Mouse (Mus musculus) left cerebral cortex, adult 2 months (tissue): Measurements from ENCODE around the gene Cib4. TPM values are rescaled to one million over a fixed set of nuclear protein-coding genes. Genes with fewer than 3 reads are reported as not detected.
A peak's percentile ranks its signal among the peaks of the same experiment; 100 is the strongest.

Experiments
- DNase-seq, 2 experiments: peaks; one replicate each; pipeline ENCODE4 v3.0.0; 2021 to 2022; ENCODE audit warnings: low spot score in 2 of 2, mixed read lengths in 1 of 2; ENCODE audit errors: extremely low spot score in 1 of 2
- H3K27ac ChIP-seq: fragments of 200-600 bp; 2 replicates; pipeline ENCODE4 v1.8.1; 2022
- H3K4me3 ChIP-seq: fragments of 200-600 bp; 2 replicates; pipeline ENCODE4 v1.8.1; 2022
- CTCF ChIP-seq: fragments of 200-600 bp; IDR thresholded peaks from 2 replicates; pipeline ENCODE4 v1.8.1; 2022; ENCODE audit warnings: antibody characterized with exemption, mild to moderate bottlenecking, moderate library complexity
- intact Hi-C: fragments of 180-260 bp; cut with DNase I; formaldehyde crosslinking; loops from one replicate; pipeline ENCODE4 v1.15.1; 2025
- long read RNA-seq, 2 experiments: library from polyadenylated mRNA; stranded (forward); transcript quantifications; one replicate each; pipeline ENCODE4 v2.0.0; 2021; ENCODE audit warnings: borderline mapping rate in 2 of 2
- total RNA-seq, 2 experiments: library from RNA; stranded (reverse); gene quantifications; 2 replicates each; pipeline ENCODE4 v1.2.3; 2021

The Cib4 gene
- total RNA-seq = not detected
- long read RNA-seq, experiment 1 = 0 reads
- long read RNA-seq, experiment 2 = 0 reads

- no peak within 1 kb of the TSS for H3K27ac ChIP-seq
- H3K4me3 ChIP-seq = no peak within 1 kb of the TSS
- no peak for TF ChIP-seq CTCF
- intact Hi-C loops = no loop called here
- DNase-seq = no peak
Observed at GRCm38 (mm10) chr5:30545698-30546097, at the start of gene Cib4. Cib4 (minus strand) TSS chr5:30545836.

DNA sequence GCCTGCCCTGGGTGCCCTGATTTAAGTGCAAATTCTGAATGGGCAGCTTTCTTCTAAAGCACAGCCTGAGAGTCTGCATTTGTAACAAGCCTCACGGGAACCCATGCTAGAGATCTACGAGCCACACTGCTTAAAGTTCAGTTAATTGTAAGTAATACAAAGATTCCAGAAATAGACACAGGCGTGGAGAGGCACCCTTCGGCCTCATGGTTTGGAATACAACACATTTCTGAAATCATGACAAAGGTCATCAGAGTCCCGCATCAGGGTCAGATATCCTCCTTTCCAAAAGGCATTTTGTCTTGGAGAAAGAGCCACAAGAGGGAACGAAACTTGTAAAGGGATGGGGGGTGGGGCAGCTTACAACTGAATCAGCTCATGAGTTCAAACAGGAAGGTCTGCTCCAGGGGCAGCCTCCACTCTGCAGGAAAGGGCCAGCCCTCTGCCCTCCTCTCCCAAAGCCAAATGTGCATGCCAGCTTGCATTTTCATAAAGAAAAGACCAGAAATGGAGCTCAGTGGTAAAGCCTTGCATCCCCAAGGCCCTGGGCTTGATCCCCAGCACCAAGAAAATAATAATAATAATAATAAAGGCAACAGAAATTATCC is 49.4 kb upstream of the Cib4 start:
- intact Hi-C loops = no loop called here

DNA sequence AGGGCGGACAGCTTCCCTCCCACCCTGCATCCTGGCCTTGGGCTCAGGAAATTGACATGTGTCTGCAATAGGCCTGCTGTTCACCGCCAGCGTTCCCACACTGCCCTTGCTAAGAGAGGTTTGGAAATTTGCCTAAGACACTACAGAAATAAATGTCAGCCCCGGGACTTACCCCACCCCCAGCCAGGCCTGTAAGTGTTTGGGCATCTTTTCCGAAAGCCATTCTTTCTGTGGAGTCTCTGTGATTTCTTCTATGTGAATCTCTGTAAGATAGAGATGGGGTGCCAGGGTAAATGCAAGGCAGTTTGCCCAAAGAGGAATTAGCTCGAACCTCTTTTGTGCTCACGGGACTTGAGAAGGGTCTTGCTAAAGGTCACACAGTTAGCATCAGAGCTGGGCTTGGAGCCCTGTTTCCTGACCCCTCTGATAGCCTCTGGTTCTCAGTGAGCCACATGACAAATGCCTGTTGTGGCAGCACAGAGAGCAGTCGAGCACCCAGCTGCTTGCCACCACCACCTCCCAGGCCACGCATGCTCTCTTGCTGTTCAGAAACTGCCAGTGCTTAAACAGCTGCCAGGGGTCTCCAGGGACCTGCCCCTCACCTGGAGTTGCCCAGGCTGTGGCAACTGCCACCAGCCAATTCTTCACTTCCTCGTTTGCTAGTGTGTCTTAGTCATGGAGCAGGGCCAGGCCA is 48.3 kb upstream of the Cib4 start:
- no peak for TF ChIP-seq CTCF
- intact Hi-C loops = no loop called here
- Histone ChIP-seq H3K27ac (no peak overlapping the region), H3K4me3 (no peak overlapping the region)
- DNase-seq = no peak

More for the DNA sequence above, 49.4 kb upstream of the Cib4 start:
- no peak for DNase-seq
- no peak overlapping the region for H3K27ac ChIP-seq
- no peak overlapping the region for H3K4me3 ChIP-seq
- TF ChIP-seq CTCF = no peak

DNA sequence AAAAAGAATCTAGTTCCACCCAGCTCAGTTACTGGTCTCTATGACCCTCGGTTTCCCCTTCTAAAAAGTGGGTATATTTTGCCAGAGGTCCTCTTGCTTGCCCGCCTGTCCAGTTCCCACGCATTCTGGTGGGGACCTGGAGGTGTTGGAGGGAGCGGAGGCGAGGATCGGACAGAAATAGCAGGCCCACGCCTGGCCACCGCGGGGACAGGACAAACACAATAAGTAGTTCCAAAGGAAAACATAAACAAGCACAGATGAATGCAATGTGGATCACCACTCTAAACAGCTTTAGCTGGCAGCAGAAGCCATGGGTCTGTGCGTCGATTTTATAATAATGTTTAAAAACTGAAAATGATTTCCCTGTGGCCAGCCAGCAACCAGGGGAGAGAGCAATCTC is 47.7 kb upstream of the Cib4 start:
- H3K27ac ChIP-seq = no peak overlapping the region
- DNase-seq = no peak
- H3K4me3 ChIP-seq = no peak overlapping the region
- intact Hi-C loops = no loop called here
- no peak for TF ChIP-seq CTCF

DNA sequence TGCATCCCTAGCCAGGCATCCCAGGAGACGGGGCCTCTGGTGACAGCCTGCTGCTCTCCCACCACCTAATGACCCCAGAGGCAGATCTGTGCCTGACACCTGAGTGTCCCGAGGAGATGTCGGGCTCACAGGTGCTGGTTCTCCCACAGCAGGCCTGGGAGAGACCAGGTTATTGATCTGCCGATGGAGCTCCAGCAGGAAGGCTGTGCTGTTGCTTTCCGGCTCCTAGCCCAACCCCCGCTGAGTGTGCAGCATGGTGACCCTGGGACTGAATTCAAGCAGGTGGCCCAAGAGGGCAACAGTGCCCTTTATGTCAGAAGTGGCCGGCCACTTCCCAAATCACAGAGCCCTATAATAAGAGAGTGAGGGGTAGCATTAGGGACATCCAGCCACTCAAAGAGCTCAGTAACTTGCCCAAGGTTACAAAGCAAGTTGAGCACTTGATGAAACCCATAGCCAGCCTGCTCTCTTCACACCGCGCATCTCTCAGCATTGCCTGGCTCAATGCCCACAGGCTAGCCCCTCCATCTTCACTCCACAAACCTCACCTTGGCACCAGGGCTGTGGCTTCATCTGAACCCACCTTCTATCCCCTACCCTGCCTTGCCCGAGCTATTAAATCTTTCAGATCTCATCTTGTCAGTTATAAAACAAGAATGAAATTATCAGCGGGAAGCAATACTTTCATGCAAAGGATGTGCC is 46.8 kb upstream of the Cib4 start:
- intact Hi-C loops = no loop called here
- Histone ChIP-seq H3K27ac (no peak overlapping the region), H3K4me3 (no peak overlapping the region)
- DNase-seq = no peak
- TF ChIP-seq CTCF = no peak

- no peak for DNase-seq
- intact Hi-C loops = no loop called here
- no peak for TF ChIP-seq CTCF
- no peak overlapping the region for H3K4me3 ChIP-seq
- no peak overlapping the region for H3K27ac ChIP-seq
Observed at GRCm38 (mm10) chr5:30591786-30592185, 46.1 kb upstream of the Cib4 start.

DNA sequence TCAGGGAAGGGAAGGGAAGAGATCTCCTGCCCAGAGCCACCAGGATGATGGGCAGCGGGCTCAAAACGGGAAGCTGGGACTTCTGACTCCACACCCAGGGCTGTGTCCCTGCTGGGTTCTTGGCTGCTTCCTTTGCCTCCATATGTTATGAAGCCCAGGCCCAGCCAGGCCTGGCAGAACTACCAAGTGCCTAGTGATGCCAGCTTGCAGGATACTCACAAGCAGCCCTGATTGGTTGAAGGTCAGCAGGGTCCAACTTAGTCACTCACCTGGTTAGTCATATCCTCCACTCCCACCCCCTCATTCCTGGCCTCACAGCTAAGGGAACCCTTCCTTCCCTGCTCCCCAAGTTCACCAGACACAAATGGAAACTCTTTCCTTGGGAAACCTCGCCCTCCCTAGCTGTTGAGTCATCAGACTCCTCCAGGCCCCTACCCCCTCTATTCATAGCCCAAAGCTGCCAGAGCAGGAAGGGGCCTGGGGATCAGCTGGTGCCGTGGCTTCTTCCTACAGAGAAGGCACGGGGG is 45.6 kb upstream of the Cib4 start:
- TF ChIP-seq CTCF = no peak
- intact Hi-C loops = no loop called here
- H3K27ac ChIP-seq = no peak overlapping the region
- no peak overlapping the region for H3K4me3 ChIP-seq
- DNase-seq = peak in 1 of 2 experiments; percentile 22

- intact Hi-C loops = no loop called here
- H3K27ac ChIP-seq = no peak overlapping the region
- no peak overlapping the region for H3K4me3 ChIP-seq
- no peak for TF ChIP-seq CTCF
- no peak for DNase-seq
Observed at GRCm38 (mm10) chr5:30590231-30590630, 44.6 kb upstream of the Cib4 start.

DNA sequence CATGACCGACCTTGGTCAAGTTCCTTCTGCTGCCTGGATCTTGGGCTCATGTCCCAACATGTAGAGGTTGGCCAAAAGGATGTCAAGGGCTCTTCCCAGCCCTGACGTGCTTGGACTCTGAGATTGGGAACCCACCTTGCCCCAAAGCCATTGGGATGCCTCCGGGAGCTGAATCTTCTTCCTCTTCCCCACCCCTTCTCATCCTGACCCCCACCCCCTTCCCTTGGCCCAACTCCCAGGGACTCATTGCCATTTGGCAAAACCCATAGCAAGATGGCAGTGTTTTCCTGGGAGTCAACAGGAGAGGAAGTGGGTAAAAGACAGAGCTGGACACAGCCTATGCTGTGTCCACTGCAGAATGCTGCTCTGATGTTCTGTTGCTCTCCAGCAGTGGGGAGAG is 43.9 kb upstream of the Cib4 start:
- DNase-seq = no peak
- peak overlapping the region; percentile 71 for H3K4me3 ChIP-seq
- no peak for TF ChIP-seq CTCF
- intact Hi-C loops = loop anchor here (2.0 kb wide), 2 partner anchors 17 to 39 kb away; no protein-coding TSS in a partner anchor
- no peak overlapping the region; the same call in 1 of the 2 replicates for H3K27ac ChIP-seq

- DNase-seq = no peak
- intact Hi-C loops = loop anchor here (2.0 kb wide), 2 partner anchors 18 to 40 kb away; no protein-coding TSS in a partner anchor
- Histone ChIP-seq H3K27ac (peak overlapping the region; percentile 94), H3K4me3 (peak overlapping the region; percentile 71)
- no peak for TF ChIP-seq CTCF
Observed at GRCm38 (mm10) chr5:30589069-30589468, 43.4 kb upstream of the Cib4 start.

- Histone ChIP-seq H3K4me3 (peak overlapping the region; percentile 71), H3K27ac (peak overlapping the region; percentile 94)
- intact Hi-C loops = loop anchor here (2.0 kb wide), 2 partner anchors 18 to 40 kb away; no protein-coding TSS in a partner anchor
- DNase-seq = peak; percentile 55 to 63
- TF ChIP-seq CTCF = no peak
Observed at GRCm38 (mm10) chr5:30588301-30588968, 42.8 kb upstream of the Cib4 start.
